Mouse (Mus musculus) spleen, postnatal 14 days (tissue): ENCODE results near the gene Lgmn.

ENCODE experiments used
- DNase-seq, 2 experiments: peaks; one replicate each; pipeline ENCODE4 v3.0.0; 2021 to 2022; ENCODE audit warnings: low spot score in 2 of 2

Gene Lgmn

DNA sequence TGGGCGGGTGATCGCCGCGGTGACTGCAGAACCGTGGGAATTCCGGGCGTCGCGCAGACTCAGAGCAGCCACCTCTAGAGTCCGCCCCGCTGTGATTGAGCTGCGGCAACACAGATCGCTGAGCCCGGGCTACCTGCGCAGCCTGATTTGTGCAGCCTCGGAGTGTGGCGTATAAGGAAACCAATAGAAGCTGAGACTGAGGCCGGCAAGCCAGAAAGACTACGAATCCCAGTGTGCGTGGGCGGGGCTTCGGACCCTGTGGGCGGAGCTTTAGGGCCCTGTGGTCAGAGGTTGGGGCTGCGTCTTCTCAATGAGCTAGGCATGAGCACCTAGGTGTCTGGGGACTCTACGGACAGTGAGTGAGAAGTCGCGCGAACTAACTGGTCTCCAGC, at the start of gene Lgmn:
Gene Lgmn (minus strand): TSS at position 182 of the 392 bp plus-strand sequence.
- DNase-seq: peak; percentile 92 to 93

DNA sequence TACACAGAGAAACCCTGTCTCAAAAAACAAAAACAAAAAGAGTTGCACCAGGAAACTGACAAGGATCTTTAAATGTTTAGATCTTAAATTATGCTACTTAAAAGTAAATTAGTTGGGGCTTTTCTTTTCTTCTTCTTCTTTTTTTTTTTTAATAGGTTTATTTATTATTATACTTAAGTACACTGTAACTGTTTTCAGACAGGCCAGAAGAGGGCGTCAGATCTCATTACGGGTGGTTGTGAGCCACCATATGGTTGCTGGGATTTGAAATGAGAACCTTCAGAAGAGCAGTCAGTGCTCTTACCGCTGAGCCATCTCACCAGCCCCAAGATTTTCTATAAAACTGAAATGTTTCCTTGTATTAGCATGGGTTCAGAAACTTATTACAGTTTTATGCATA, 45.3 kb upstream of the Lgmn start:
- no peak for DNase-seq

DNA sequence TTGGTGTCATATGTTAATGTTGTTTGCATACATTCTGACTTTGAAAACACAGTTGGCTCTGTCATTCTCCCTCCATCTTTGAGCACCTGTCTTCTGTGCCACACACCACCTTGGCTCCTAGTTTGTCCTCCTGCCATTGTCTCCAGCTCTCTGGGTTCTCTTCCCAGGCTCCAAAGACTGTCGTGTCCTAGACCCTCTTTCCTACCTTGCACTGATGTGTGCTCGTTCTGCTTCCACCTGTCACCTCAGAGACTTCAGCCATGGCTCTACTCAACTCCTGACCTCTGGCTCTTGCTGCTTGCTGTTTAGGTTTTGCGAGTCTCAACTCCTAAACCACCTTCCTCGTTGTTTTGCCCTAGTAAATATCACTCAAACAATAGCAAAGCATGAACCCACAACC, 40.9 kb upstream of the Lgmn start:
- DNase-seq: no peak

DNA sequence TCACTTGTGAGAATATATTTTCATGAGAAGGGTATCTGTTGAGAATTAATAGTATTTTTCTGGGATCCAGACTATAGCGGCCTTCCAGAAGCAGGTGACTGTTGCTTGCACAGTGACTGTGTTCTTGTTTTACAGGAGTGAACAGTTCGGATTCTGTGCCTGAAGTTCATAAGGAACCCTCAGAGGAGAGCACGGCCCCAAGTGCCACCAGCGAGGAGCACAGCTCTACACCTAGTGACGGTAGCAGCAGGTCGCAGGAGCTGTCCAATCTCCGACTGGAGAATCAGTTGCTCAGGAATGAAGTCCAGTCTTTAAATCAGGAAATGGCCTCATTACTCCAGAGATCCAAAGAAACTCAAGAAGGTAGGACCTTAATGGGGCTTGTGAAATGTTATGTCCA, 34.8 kb upstream of the Lgmn start:
- DNase-seq: no peak

DNA sequence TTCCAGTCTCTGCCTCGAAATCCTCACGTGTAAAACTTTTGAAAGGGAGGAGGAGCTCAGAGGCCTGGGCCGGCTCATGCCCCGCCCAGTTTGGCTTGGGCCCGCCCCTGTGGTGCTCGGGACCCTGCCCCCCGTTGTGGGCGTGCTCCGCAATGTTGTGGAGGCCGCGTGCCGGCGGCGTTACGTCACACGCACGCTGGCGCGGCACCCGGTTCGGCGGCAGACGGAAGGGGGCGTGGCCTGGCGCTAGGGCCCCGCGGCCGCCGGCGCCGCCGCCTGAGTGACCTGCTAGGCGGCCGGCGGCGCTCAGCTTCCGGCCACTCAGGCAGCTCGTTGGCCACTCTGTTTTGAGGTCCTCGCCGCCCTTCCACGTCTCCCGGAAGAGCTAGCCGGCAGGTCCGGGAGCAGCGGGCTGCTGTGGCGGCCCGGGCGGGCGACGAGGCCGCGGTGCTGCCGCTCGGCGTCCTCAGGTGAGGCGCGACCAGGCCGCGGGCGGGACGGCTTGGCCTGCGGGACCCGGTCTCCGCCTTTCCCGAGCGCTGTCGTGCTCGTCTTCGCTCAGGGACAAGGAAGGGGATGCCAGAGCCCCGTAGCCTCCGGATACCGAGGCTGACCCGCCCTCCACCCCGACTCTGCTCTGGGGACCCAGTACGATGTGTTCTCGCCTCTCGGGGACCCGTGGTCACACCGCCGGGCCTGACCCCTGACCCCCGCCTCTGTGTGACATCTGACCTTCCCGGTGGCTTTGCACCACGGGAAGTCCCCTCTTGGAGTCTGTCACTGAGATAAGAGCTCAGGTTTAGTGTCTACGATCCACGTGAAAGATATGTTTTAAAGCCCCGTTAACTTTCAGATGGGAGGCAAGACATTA, 29.5 kb upstream of the Lgmn start, which contains the start of gene Golga5:
Gene Golga5 (plus strand): TSS at position 242 of the 871 bp plus-strand sequence.
- DNase-seq: peak; percentile 91 to 97

DNA sequence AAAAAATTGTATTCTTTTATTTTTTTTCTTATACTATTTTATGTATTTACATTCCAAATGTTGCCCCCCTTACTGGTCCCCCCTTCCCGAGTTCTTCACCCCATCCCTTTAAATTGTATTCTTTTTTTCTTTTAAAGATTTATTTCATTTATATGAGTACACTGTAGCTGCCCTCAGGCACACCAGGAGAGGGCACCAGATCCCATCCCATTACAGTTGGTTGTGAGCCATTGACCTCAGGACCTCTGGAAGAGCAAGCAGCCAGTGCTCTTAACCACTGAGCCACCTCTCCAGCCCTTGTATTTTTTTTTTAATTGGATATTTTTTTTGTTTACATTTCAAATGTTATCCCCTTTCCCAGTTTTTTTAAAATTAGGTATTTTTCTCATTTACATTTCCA, 28.5 kb upstream of the Lgmn start:
- DNase-seq: no peak

DNA sequence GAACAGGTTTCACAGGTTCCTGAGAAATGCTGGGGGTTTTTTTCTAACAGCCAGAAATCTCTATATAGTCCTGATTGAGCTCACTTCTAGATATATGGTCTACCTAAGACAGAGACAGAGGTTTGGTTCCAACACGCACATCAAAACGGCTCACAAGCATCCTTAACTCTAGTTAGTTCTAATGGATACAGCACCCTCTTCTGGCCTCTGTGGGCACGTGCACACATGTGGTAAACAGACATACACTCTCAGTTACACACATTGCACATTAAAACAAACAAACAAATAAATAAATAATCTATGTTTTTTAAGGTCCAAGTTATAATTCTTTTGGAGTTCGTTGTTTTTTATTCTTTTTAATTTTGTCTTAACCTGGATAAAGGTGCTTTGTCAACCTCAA, 25.0 kb upstream of the Lgmn start:
- DNase-seq: no peak

DNA sequence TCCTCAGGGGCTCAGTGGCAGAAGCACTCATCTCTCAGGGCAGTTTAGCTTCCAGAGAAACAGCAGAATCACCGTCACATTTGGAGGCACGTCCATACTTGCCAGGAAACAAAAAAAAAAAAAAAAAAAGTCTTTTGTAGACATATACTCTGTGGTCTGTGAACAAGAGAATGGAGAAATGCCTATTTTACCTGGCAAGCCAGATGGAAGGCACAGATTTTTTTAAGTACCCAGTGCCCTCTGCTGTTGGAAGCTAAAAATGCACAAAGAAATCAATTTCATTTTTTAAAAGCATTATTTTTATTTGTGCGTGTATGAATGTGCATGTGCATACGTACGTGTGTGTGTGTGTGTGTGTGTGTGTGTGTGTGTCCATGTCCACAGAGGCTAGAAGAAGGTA, 21.6 kb upstream of the Lgmn start:
- DNase-seq: no peak

DNA sequence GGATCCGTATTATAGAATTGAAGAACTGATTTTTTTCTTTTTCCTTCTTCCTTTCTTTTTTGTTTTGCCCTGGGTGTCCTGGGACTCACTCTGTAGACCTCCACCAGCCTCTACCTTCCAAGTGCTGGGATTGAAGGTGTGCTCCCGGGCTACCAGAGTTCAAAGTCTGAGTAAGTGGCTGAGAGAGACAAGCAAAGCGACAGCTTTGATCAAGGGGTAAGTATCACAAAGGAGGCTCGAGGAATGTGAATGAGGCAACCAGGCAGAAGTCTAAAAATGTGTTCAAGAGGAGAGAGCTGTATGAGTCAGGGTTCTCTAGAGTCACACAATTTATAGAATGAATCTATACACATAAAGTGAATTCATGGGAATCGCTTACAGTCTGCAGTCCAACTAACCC, 20.4 kb upstream of the Lgmn start:
- no peak for DNase-seq

DNA sequence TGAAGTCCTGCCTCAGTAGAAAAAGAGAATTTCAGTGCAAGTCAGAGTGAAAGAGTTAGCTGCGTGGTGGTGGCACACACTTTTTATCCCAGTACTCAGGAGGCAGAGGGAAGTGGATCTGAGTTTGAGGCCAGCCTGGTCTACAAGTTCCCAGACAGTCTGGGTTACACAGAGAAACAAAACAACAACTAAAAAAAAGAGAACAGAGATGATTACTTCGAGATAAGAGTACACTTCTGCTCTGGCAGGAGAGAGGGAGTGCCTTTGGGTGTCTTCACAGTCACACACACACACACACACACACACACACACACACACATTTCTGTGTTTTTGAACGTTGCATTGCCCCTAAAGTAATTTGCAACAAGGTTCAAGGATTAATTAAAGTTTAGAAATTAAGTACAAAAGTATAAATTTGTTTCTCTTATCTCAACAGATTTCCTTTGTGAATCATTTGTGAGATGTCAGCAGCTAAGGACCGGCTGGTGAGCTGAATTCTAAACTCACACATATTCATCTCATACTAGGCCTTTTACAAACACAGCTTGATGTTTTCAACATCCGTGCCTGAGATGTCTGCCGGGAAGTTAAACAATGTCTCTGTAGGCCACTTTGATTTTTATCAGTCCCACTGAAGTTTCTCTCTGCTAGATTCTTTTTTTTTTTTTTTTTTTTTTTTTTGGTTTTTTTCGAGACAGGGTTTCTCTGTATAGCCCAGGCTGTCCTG, 17.0 kb upstream of the Lgmn start:
- DNase-seq: no peak

DNA sequence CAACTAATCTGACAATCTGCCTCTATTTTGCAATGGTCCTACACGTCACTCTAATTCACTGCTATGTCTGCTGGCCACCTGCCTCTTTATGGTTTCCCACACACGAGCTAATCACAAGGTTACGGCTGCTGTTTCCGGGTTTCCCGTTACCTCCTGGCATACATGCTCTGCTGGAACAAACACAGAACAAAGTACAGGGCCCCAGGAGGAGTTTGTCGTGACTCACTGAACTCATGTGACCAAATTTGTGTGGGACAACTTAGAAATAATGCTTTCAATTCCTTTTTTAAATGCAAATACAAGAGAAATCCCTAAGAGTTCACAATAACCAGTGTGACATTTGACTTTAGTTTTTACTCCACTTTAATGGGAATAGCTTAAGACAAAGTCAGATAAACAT, 14.0 kb upstream of the Lgmn start:
- no peak for DNase-seq

DNA sequence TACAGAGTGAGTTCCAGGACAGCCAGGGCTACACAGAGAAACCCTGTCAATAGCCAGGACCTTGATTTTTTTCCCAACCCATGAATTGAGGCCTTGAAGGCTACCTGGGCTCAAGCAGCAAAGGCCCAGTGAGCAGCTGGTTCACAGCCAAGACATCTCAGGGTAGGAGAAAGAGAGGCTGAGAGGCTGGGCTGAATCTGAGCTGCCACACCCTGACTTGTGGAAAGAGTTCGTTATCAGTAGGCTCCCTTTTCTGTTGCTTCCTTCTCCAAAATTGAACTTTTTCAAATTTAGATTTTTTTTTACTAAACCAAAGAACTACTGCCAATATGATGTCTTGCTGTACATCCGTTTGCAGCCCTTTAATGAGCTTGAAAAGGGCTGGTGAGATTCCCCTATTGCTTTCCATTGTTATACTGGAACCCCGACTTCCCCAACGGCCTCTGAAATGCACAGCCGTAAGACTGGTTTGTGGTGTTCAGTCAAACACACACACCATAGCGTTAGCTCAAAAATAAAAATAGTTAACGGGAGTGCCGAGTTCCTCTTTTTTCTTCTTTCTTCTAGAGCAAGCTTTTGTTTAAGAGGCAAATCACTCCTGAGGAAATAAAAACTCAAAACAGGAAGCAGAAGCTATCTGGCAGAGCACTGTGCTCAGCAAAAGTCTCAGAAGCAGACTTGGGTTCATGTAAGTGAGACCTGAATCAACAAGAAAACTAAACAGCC, 11.7 kb upstream of the Lgmn start:
- no peak for DNase-seq

DNA sequence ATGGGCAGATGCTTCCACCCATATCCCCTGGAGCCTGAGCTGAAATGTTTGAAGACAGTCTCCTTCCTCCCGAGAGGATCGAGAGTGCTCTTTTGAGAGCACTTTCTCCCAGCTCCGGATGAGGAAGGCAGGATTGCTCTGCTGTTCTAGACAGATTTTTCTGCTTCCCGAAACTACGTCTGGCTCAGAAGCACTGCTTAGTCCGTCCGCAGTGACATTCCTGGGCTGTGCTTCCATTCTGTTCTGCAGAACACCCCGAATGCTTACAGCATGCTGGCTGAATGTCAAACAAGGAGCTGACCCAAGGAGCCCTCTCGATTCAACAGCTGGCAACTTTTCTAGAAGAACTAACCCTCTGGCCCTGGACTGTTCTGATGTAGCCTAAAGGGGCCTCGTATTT, 10.8 kb upstream of the Lgmn start:
- no peak for DNase-seq

DNA sequence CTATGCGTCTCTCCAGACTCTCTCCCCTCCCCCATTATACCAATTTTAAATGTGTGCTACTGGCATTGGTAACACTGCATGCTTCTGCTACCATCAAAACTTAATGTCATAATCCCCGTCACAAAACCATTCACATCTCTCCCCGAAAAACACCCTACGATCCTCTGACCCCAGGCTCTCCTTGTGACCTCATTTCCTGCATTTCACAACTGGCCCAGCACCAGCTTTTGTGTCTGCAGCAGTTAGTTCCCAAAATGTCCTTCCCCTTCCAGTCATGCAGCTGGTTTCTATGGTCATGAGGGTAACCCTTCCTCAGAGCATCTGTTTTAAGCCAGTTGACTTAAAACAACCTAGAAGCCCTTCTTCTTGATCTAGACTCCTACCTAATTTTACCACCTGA, 5.8 kb upstream of the Lgmn start:
- DNase-seq: no peak

DNA sequence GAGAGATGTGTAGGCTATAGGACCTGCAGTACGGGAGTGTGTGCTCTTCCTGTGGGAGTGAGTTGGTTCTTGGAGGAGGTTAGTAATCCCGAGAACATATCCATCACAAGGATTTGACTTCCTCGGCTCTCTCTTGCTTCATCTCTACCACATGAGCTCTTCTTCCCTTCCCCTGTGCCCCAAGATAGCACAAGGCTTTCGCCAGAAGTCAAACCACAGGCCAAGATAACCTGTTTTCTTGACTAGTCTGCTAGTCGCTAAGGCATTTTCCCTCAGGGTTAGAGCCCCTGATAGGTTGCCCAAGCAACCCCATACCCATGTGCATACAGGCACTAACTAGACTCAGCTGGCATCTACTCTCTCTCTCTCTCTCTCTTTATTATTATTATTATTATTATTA, 4.1 kb upstream of the Lgmn start:
- DNase-seq: no peak

DNA sequence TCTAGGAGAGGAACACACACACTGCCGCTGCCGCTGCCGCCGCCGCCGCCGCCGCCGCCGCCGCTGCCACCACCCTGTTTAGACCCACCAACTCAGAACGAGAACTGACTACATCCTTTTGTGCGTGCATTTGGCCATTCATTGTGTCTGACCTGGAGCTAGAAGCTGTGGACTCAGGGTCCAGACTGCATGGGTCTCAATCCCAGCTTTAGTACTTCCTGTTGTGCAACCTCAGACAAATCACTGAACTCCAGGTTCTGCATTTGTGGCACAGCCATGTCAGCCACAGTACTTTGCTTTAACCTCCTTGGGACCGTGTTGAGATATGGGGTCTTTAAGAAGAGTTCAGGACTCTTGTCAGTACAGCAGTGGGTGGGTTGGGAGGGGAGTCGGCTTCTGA, 3.0 kb upstream of the Lgmn start:
- DNase-seq: no peak

DNA sequence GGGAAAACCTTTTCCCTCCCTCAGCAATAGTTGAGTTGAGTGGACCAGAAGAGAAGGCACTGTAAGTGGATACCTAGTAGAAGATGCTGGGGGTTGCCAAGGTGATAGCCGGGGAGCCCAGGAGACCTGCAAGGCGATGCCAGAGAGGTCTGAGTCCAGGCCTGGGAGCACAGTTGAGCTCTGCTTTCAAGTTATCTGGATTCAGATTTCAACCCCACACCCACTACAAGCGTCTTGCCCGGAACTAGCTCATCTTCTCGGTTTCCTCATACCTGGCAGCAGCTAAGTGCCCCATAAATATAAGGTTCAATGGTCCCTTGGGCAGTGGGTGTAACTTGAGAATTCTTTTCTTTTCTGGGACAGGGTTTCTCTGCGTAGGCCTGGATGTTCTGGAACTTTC, 1.5 kb upstream of the Lgmn start:
- DNase-seq: no peak

DNA sequence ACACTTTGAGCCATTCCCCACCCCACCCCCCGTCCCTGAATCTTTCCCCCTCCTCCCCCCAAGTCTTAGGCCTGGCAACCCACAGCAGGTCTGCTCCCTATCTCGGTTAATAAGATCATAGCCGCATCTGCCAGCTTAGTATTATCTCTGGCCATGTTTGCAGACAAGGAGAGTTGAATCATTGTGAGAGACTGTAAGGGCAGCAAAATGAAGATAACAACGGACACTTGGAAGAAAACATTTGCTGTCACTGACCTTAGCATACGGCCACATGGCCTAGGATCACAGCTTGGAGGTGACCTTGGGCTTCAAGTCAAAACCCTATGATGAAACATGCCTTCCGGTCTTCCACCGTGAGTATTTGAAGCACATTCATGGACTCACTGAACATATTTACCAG, 938 bp upstream of the Lgmn start:
- DNase-seq: no peak

DNA sequence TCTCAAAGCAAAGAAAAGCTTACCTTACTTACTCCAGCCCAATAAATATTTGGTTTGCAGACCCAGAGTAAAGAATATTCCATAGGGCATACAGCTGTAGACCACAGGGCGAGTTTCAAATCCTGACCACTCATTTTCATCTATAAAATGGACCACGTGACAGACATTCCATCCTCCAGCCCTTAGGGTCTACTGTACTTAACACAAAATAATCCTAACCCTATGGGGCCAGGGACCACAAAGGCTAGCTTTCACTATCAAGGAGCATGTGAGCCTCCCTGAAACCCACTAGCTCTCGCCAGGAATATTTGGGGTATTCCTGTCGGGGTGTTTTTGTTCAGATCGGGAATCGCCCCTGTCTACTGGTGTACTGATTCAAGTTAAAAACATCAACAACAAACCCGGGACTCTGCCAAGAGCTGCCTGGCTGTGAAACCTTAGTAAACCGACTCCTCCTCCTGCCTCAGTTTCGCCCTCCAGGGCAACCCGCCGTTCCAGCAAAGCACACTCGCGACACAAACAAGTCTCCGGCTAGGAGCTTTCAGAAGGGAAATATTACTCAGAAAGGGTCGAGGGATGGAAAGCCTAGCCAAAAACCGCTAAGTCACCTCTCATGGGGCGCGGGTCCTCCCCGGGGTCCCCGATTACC, 506 bp downstream of the Lgmn start:
- no peak for DNase-seq

DNA sequence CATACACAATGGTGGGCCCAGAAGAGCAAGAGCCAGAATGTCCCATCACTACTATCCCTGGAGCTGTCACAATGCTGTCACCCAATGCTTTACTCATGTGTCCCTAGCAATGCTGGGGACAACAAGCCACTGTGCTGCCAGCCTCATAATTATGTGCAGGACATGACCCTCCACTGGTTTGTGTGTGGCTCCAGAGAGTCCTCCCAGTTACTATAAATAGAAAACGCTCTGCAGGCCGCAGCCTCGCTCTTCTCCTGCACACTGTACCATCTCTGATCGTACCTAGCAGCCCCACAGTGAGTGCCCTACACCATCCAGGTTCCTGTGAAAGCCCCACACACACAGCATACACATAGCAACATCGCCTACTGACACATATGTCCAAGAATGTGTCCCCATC, 1.7 kb downstream of the Lgmn start:
- DNase-seq: no peak

DNA sequence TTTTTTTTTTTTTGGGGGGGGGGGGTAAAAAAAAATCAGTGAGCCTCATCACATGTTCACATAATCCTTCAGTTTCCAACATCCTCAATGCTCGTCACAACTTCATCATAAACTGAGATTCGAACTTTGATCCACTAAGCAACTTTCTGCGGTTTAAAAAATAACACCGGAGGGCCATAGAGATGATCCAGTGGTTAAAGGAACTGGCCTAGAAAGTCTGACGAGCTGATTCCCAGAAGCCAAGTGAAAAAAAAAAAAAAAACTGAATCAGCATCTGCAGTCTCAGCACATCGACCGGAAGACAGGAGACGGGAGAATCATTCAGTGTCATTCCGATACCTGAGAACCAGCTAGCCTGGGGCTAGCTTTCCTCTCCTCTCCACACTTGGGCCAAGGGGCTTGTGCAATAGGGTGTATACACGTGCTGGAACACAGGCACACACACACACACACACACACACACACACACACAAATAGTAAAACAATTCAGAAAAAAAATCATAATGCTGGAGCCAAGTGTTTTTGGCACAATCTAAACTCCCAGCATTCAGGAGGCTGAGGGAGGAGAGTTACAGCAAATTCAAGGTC, 2.6 kb downstream of the Lgmn start:
- DNase-seq: no peak

DNA sequence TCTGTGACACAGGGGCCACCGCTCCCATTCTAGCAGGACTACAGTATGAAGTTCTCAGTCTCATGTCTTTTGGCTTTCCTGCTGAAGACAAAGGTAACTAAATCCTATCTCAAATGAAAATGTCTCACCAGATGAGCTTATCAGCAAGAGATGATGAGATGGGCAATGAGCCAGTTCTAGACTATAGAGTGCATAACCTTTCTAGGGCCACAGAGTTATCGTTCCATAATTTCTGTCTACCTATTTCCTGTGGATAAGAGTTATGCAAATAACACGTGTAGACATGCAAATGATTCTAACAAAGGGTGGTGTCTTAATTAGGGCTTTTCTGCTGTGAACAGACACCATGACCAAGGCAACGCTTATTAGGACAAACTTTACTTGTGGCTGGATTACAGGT, 5.5 kb downstream of the Lgmn start:
- DNase-seq: no peak
